Mouse (Mus musculus): ENCODE results near the gene Mrpl37. TPM values are rescaled to one million over a fixed set of nuclear protein-coding genes. Genes with fewer than 3 reads are reported as not detected.
A peak's percentile ranks its signal among the peaks of the same experiment; 100 is the strongest.

The Mrpl37 gene
- polyA plus RNA-seq, 1 experiment from 2014 or later, result 91.0 TPM

DNA sequence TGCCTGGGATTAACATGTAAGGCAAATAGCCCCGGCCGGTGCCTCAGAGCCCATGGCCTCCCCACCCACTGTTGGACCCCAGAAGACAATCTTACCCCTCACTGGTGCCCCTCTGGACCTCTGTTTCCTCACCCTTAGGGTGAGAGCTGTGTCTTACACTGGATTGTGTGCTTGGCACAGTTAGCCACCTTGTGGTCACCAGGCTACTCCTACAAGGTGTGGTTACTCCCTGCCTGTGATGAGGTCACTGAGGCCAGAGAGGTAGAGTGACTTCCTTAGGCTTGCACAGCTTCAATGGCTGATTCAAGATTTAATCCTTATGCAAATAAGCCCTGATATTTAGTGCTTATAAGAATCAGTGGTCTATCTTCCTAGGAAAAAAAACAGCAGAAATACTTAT lies 29.7 kb downstream of the Mrpl37 start:
- no peak for ATAC-seq (ENCODE audit: low FRiP score, low read depth)
- 93% methylated on average over 2 of the region's 2 CpGs for WGBS
- Histone ChIP-seq H3K27ac (replicated peaks) (no peak overlapping the region), H3K4me1 (peaks cover 14% of the 10 kb centered on the region), H3K27me3 (no peaks in the 10 kb centered on the region), H3K4me3 (no peak overlapping the region), H3K36me3 (peaks cover 97% of the 10 kb centered on the region), H3K4me2 (replicated peaks) (no peak overlapping the region), H3K9me3 (no peaks in the 10 kb centered on the region), H3K9ac (replicated peaks) (no peak overlapping the region)

DNA sequence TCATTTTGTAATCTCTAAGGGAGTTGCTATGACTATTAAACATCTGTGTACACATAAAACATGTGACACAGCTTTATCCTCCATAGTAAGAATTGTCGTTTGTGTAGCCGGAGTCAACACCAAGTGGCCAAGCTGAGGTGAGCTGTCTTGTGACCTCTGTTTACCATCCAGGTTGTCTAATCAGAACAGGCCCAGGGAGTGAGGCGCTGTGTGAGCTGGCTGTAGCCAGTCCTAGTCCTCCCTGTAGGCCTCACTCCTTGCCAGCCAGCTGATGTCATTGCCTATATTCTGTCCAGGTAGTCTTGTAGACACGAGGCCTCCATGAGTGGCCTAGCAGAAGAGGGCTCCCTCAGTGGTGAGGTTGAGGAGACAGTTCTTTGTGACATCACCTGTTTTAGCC lies 31.0 kb downstream of the Mrpl37 start:
- no peak overlapping the region for H3K9ac ChIP-seq (replicated peaks)
- no peak for ATAC-seq (ENCODE audit: low FRiP score, low read depth)
- H3K4me3 ChIP-seq, result no peak overlapping the region
- H3K4me1 ChIP-seq, result peaks cover 14% of the 10 kb centered on the region
- WGBS, result 89% methylated on average over 4 of the region's 4 CpGs
- H3K9me3 ChIP-seq, result no peaks in the 10 kb centered on the region
- H3K4me2 ChIP-seq (replicated peaks), result no peak overlapping the region
- H3K27ac ChIP-seq (replicated peaks), result no peak overlapping the region
- no peaks in the 10 kb centered on the region for H3K27me3 ChIP-seq
- peaks cover 97% of the 10 kb centered on the region for H3K36me3 ChIP-seq

DNA sequence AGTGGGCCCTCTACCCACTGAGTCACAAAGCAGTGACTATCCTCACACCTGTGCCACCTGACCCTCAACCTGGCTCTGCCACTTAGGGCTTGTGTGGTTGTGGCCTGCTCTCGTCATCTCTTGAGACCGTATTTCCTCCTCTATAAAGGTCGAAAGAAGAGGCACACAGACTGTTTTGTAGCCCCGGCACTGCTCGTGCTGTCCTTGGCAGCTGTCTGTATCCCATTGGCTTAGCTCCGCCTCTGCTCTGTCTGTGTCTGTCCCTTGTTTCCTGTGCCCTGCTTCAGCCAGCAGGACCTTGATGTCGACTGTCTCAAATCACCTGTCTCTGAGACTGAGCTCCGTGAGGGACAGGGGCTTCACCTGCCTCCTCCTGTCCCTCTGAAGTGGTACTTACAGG lies 40.2 kb downstream of the Mrpl37 start:
- Histone ChIP-seq H3K27ac (replicated peaks) (peak overlapping the region; percentile 39; the same call in 1 of the 2 replicates), H3K9ac (replicated peaks) (no peak overlapping the region)
- 67% methylated on average over 8 of the region's 8 CpGs for WGBS

GRCm38 (mm10) chr4:107025369-107025768 lies 41.3 kb downstream of the Mrpl37 start:
- H3K27ac ChIP-seq (replicated peaks), result peak overlapping the region; percentile 20; the same call in 1 of the 2 replicates
- H3K9ac ChIP-seq (replicated peaks), result no peak overlapping the region
- no peak overlapping the region for H3K4me2 ChIP-seq (replicated peaks)
- no peak overlapping the region for H3K4me3 ChIP-seq
- H3K4me1 ChIP-seq, result peaks cover 60% of the 10 kb centered on the region
- 80% methylated on average over 5 of the region's 5 CpGs for WGBS
- no peak for ATAC-seq (ENCODE audit: low FRiP score, low read depth)
- peaks cover 38% of the 10 kb centered on the region for H3K36me3 ChIP-seq
- no peaks in the 10 kb centered on the region for H3K27me3 ChIP-seq
- H3K9me3 ChIP-seq, result no peaks in the 10 kb centered on the region

More for the DNA sequence above, 40.2 kb downstream of the Mrpl37 start:
- Histone ChIP-seq H3K4me1 (peaks cover 50% of the 10 kb centered on the region), H3K4me2 (replicated peaks) (no peak overlapping the region), H3K36me3 (peaks cover 49% of the 10 kb centered on the region), H3K9me3 (no peaks in the 10 kb centered on the region), H3K27me3 (no peaks in the 10 kb centered on the region), H3K4me3 (no peak overlapping the region)
- ATAC-seq (ENCODE audit: low FRiP score, low read depth), result no peak

DNA sequence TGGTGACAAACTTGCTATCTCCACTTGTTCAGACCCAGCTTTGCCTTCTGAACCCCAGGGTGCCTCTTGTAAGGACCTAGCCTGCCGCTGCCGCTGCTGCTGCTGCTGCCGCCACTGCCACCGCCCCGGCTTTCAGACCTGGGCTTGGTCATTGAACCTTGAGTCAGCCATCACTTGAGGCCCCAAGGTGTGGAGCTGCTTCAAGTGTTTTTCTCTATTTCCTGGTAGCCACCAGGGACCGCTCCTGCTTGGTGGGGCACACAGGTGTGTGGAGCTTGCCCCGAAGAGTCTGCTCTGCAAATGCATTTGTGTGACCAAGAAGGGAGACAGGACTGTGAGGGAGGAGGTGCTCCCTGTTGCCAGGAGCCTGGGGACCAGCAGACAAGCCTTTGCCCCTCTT lies 41.8 kb downstream of the Mrpl37 start:
- ATAC-seq (ENCODE audit: low FRiP score, low read depth), result no peak
- Histone ChIP-seq H3K27ac (replicated peaks) (peak overlapping the region; percentile 20; the same call in 1 of the 2 replicates), H3K36me3 (peaks cover 34% of the 10 kb centered on the region), H3K27me3 (no peaks in the 10 kb centered on the region), H3K4me3 (no peak overlapping the region), H3K9ac (replicated peaks) (no peak overlapping the region), H3K9me3 (no peaks in the 10 kb centered on the region), H3K4me1 (peaks cover 65% of the 10 kb centered on the region), H3K4me2 (replicated peaks) (no peak overlapping the region)
- WGBS, result 80% methylated on average over 7 of the region's 7 CpGs

DNA sequence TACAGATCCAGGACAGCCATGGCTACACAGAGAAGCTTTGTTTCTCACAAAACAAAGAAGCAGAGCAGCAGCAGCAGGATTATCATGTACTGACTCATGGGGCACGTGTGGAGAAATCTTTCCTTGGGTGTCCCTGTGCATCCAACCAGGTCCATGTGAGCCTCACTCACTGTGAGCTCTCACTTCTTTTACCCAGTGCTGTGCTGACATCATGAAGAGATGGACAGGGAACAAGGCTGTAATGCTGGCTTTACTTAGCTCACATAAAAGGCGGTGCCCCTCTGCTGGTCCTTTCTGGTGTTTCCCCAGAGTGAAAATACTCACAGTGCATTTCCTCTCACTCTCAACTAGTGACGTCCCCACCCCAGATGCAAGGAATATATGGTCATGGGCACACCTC lies 45.2 kb downstream of the Mrpl37 start:
- no peak for ATAC-seq (ENCODE audit: low FRiP score, low read depth)
- Histone ChIP-seq H3K27me3 (no peaks in the 10 kb centered on the region), H3K9me3 (no peaks in the 10 kb centered on the region), H3K9ac (replicated peaks) (no peak overlapping the region), H3K4me2 (replicated peaks) (no peak overlapping the region), H3K4me3 (no peak overlapping the region), H3K4me1 (peaks cover 89% of the 10 kb centered on the region), H3K27ac (replicated peaks) (0 out of 2 replicates have a peak overlapping the region, but pooled peaks have one; percentile 25), H3K36me3 (0 out of 2 replicates have a peak, but pooled peaks cover under 1% of the 10 kb centered on the region)
- 60% methylated on average over 3 of the region's 3 CpGs for WGBS

DNA sequence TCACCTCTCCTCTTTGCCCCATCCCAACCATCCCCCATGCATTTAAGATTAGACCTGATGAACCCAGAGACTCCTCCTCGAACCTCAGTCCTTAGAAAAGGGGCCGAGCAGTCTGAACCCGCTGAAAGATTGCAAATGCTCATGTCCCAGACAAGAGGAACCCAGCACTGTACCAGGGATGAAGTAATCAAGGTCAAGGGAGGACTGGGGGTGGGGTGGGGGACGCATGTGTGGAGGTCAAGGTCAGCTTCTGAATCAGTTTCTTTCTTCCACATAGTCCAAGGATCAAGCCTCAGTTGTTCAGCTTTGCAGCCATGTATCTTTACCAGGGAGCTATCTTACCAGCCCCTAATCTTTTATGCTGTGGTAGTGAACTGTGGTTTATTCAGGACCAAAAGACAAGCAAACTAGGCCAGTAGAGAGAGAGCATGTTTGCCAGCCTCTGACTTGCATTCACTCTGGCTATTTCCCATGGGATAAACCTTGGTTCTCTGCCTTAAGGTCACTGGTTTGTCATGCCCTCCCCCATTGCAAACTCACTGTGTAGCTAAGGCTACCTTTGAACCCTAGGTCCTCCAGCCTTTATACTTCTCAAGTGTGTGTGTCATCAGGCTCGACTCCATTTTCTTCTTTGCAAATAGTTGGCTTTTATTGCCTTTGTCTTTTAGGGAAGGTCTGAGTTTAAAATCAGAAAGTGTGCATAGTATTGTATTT lies 46.2 kb downstream of the Mrpl37 start:
- Histone ChIP-seq H3K4me1 (peaks cover 90% of the 10 kb centered on the region), H3K9ac (replicated peaks) (no peak overlapping the region), H3K4me2 (replicated peaks) (no peak overlapping the region)

GRCm38 (mm10) chr4:107019027-107019426 lies 47.6 kb downstream of the Mrpl37 start:
- H3K4me1 ChIP-seq, result peaks cover 88% of the 10 kb centered on the region
- no peak overlapping the region; the same call in 1 of the 2 replicates for H3K9ac ChIP-seq (replicated peaks)
- no peak for ATAC-seq (ENCODE audit: low FRiP score, low read depth)
- H3K4me2 ChIP-seq (replicated peaks), result no peak overlapping the region
- WGBS, result 55% methylated on average over 7 of the region's 7 CpGs
- no peaks in the 10 kb centered on the region for H3K9me3 ChIP-seq
- no peaks in the 10 kb centered on the region for H3K27me3 ChIP-seq
- no peak overlapping the region for H3K4me3 ChIP-seq
- H3K27ac ChIP-seq (replicated peaks), result peak overlapping the region; percentile 66
- H3K36me3 ChIP-seq, result 0 out of 2 replicates have a peak, but pooled peaks cover 2% of the 10 kb centered on the region

More for the DNA sequence above, 46.2 kb downstream of the Mrpl37 start:
- 73% methylated on average over 5 of the region's 5 CpGs for WGBS
- Histone ChIP-seq H3K9me3 (no peaks in the 10 kb centered on the region), H3K27me3 (no peaks in the 10 kb centered on the region), H3K4me3 (no peak overlapping the region), H3K36me3 (no peaks in the 10 kb centered on the region), H3K27ac (replicated peaks) (0 out of 2 replicates have a peak overlapping the region, but pooled peaks have one; percentile 66)
- ATAC-seq (ENCODE audit: low FRiP score, low read depth), result no peak

GRCm38 (mm10) chr4:107018521-107018920 lies 48.1 kb downstream of the Mrpl37 start:
- H3K36me3 ChIP-seq, result 0 out of 2 replicates have a peak, but pooled peaks cover 2% of the 10 kb centered on the region
- H3K9me3 ChIP-seq, result no peaks in the 10 kb centered on the region
- ATAC-seq (ENCODE audit: low FRiP score, low read depth), result no peak
- WGBS, result 83% methylated on average over 3 of the region's 3 CpGs
- peaks cover 83% of the 10 kb centered on the region for H3K4me1 ChIP-seq
- no peaks in the 10 kb centered on the region for H3K27me3 ChIP-seq
- H3K27ac ChIP-seq (replicated peaks), result peak overlapping the region; percentile 66
- no peak overlapping the region for H3K4me3 ChIP-seq
- H3K9ac ChIP-seq (replicated peaks), result no peak overlapping the region
- no peak overlapping the region for H3K4me2 ChIP-seq (replicated peaks)

- Histone ChIP-seq H3K36me3 (0 out of 2 replicates have a peak, but pooled peaks cover 2% of the 10 kb centered on the region), H3K4me1 (peaks cover 71% of the 10 kb centered on the region), H3K27me3 (no peaks in the 10 kb centered on the region), H3K9ac (replicated peaks) (no peak overlapping the region), H3K4me3 (no peak overlapping the region), H3K9me3 (no peaks in the 10 kb centered on the region), H3K4me2 (replicated peaks) (no peak overlapping the region), H3K27ac (replicated peaks) (peak overlapping the region; percentile 15; the same call in 1 of the 2 replicates)
- ATAC-seq (ENCODE audit: low FRiP score, low read depth), result no peak
Measured at GRCm38 (mm10) chr4:107017257-107017656, 49.4 kb downstream of the Mrpl37 start.

DNA sequence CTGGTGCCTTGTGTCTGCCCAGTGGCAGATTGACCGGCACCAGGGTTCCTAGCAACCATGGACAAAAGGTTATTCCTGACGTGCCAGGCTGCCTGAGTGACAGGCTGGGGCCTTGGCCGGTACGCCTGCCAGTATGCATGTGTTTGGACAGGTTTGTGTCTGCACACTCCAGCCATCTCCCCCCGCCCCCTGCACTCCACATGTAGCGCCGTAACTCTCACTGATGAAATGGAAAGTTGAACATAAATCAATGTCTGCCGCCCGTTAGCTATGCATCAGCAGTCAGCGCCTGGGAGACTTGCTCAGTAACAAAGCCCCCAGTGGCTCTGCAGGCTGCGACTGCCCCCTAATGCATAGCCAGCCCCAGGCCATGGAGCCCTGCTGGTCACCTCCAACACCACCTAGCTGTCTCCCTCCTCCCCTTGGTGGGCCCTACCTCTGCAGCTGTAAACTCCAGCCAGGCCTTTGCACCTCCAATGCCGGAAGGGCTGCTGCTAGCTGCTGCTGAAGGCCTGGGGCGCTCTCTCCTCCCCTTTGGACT lies 50.6 kb downstream of the Mrpl37 start:
- 49% methylated on average over 13 of the region's 13 CpGs for WGBS
- Histone ChIP-seq H3K9ac (replicated peaks) (no peak overlapping the region), H3K9me3 (no peaks in the 10 kb centered on the region)

GRCm38 (mm10) chr4:107013817-107014260 lies 52.8 kb downstream of the Mrpl37 start:
- Histone ChIP-seq H3K4me3 (no peak overlapping the region), H3K27me3 (no peaks in the 10 kb centered on the region), H3K4me2 (replicated peaks) (no peak overlapping the region), H3K9me3 (no peaks in the 10 kb centered on the region), H3K9ac (replicated peaks) (no peak overlapping the region), H3K36me3 (peaks cover 22% of the 10 kb centered on the region), H3K27ac (replicated peaks) (0 out of 2 replicates have a peak overlapping the region, but pooled peaks have one; percentile 8), H3K4me1 (peaks cover 40% of the 10 kb centered on the region)
- 87% methylated on average over 9 of the region's 9 CpGs for WGBS
- no peak for ATAC-seq (ENCODE audit: low FRiP score, low read depth)

More for the DNA sequence above, 50.6 kb downstream of the Mrpl37 start:
- no peak overlapping the region for H3K4me2 ChIP-seq (replicated peaks)
- peak; percentile 41; the same call in 1 of the 2 replicates for ATAC-seq (ENCODE audit: low FRiP score, low read depth)
- peak overlapping the region; percentile 66 for H3K27ac ChIP-seq (replicated peaks)
- H3K36me3 ChIP-seq, result 0 out of 2 replicates have a peak, but pooled peaks cover 7% of the 10 kb centered on the region
- peaks cover 62% of the 10 kb centered on the region for H3K4me1 ChIP-seq
- no peaks in the 10 kb centered on the region for H3K27me3 ChIP-seq
- H3K4me3 ChIP-seq, result no peak overlapping the region

All from midbrain, embryonic 12.5 days (tissue).